Mouse (Mus musculus): Measurements from ENCODE around the gene Kank4. TPM values are rescaled to one million over a fixed set of nuclear protein-coding genes. Genes with fewer than 3 reads are reported as not detected.
"Not testable (repeated sequence)": the region's sequence is repeated elsewhere in the genome, so short reads cannot be mapped to it uniquely, and the experiment has no call there.

The Kank4 gene
- total RNA-seq, 2 experiments from 2014 or later: 1.9 to 4.8 TPM

DNA sequence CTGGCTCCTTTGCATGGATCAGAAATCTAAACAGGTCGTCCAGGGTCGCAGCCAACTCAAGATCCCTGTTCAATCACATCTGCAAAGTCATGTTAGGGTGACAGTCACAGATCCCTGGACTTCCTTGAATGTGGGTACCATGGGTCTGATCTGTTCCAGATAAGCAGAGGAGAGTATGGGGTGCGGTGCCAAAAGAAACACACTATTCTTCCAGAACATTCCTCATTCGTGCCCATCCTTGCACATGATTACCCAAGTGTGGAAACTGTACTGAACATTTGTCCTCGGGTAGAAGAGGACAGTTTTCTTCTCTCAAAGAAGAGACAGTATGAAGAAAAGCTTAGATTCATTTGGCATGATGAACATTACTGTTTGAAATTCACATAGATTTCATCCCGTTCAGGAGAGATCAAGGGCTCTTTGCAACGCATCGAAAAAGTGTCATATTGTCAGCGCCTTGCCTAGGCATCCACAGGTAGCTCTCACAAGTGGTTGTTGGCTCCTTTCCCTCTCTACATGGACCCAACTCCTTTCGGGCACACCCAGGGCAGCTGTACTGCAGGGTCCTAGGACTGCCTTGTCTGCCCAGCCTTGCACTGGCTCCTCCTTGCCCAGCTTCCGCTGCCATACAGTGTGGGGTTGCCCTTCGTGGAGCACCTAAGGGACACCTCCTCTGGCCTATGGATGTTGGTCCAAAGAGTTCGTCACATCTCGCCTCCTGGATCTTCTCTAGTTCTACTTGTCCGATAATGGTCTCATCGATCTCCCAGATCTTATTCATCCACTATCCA lies 20.6 kb upstream of the Kank4 start:
- intact Hi-C loops (cut with DNase I; ENCODE audit: low total_unique reads): no loop called here
- no peak for DNase-seq

DNA sequence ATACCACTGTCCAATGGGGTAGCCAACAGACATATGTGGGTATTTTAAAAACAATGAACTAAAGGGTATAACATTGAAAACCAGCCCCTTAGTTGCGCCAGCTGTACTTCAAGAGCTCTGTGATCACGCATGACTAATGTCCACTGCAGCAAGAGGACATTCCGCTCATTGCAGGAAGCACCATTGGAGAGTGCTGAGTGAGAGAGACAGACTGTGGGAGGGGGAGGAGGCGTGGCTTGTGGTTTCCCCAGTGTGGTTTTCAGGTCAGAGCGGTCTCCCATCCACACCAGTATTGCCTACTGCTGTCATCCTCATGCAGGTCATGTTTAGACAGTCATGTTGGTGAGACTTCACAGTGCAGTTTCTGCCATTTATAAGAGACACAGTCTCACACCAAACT lies 19.2 kb upstream of the Kank4 start:
- intact Hi-C loops (cut with DNase I; ENCODE audit: low total_unique reads): no loop called here
- no peak for DNase-seq

DNA sequence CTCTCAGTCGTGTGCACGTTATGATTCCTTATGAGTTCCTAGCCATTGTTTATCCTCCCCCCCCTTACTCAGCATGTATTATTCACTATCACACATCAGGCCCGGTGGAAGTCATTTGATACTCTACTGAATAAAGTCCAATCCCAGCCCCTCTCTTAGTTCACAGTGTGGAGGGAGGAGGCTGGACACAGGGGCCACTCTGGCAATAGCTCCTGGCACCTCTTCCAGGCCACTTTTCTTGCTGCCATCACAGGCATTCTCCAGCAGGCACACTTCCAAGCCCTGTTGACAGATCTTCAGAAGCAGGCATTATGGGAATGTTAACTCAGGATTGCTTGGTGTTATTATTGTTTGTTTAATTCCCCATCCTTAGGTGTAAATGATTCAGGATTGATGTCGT lies 17.4 kb upstream of the Kank4 start:
- no peak for DNase-seq
- intact Hi-C loops (cut with DNase I; ENCODE audit: low total_unique reads): no loop called here

GRCm38 (mm10) chr4:98831726-98832125 lies 14.4 kb upstream of the Kank4 start:
- no peak for DNase-seq
- intact Hi-C loops (cut with DNase I; ENCODE audit: low total_unique reads): no loop called here

DNA sequence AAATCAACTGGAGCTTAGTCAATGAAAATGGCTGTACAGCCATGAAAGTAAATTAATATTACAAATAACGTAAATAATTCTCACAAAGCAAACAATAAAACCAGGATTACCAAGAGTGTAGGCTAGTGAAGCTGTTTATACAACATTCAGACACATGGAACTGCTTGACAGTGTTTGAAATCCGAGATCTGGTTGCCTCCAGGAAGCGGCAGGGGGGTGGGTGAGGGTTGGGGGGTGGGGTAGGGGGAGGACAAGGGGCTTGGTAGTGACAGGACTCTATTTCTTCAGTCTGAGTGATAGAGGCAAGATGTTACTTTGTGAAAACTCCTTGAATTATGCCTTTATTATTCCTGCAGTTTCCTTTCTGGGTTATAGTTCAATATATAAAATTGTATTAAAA lies 9.4 kb upstream of the Kank4 start:
- intact Hi-C loops (cut with DNase I; ENCODE audit: low total_unique reads): no loop called here
- DNase-seq: no peak

DNA sequence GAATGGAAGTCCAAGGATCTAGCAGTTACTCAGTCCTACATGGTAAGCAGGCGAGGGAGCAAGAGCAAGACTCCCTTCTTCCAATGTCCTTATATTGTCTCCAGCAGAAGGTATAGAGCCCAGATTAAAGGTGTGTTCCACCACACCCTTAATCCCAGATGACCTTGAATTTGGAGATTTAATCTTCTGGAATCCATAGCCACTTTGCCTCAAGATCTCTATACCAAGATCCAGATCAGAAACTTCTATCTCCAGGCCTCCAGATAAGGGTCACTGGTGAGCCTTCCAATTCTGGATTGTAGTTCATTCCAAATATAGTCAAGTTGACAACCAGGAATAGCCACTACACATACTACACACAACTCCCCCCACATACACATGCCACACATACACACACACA lies 6.4 kb upstream of the Kank4 start, which contains the start of gene I0C0044D17Rik:
Gene I0C0044D17Rik (minus strand): TSS at position 101 of the 400 bp plus-strand sequence.
- DNase-seq; intact Hi-C loops (cut with DNase I; ENCODE audit: low total_unique reads): not testable (repeated sequence)

DNA sequence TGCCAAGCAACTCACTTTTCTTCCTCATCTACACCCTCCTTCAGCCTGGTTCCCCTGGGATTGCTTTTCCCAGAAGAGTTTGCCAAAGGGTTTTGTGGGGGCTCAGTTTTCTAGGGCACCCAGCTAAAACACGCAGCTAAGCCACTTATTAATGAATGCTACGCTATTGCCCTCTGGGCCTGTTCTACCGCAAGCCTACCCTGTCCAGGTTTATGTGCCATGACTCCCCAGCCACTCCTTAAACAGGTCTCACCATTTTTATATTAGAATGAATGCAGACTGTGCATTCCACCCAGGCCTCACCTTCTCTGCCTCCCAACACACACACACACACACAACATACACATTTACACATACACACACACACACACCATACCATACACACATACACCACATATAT lies 5.7 kb upstream of the Kank4 start:
- intact Hi-C loops (cut with DNase I; ENCODE audit: low total_unique reads): no loop called here

GRCm38 (mm10) chr4:98822478-98822877 lies 5.1 kb upstream of the Kank4 start:
- intact Hi-C loops (cut with DNase I; ENCODE audit: low total_unique reads): no loop called here
- DNase-seq: no peak

More for the DNA sequence above, 5.7 kb upstream of the Kank4 start:
- no peak for DNase-seq

- no peak for DNase-seq
Measured at GRCm38 (mm10) chr4:98819216-98819755, 1.9 kb upstream of the Kank4 start.

DNA sequence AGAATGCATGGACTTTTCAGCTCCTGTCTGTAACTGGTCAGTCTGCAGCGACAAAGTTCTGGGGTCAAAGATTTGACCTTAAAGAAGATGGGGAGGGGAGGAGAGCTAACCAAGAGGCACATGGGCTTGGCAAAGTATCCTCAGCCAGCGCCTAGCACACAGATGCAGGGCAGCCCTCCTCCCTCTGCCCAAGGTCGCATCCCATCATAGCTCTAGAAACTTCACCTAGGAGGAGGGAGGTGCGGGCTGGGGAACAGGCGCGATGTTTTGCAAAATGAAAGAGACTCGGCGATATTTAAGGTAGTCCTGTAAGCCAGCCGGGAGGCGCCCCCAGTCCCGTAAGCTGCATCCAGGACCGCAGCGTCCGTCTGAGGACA lies 542 bp downstream of the Kank4 start:
- no peak for DNase-seq
- intact Hi-C loops (cut with DNase I; ENCODE audit: low total_unique reads): no loop called here

More at GRCm38 (mm10) chr4:98819216-98819755, 1.9 kb upstream of the Kank4 start:
- intact Hi-C loops (cut with DNase I; ENCODE audit: low total_unique reads): no loop called here

- no peak for DNase-seq
Measured at GRCm38 (mm10) chr4:98806306-98806705, 11.0 kb downstream of the Kank4 start.

DNA sequence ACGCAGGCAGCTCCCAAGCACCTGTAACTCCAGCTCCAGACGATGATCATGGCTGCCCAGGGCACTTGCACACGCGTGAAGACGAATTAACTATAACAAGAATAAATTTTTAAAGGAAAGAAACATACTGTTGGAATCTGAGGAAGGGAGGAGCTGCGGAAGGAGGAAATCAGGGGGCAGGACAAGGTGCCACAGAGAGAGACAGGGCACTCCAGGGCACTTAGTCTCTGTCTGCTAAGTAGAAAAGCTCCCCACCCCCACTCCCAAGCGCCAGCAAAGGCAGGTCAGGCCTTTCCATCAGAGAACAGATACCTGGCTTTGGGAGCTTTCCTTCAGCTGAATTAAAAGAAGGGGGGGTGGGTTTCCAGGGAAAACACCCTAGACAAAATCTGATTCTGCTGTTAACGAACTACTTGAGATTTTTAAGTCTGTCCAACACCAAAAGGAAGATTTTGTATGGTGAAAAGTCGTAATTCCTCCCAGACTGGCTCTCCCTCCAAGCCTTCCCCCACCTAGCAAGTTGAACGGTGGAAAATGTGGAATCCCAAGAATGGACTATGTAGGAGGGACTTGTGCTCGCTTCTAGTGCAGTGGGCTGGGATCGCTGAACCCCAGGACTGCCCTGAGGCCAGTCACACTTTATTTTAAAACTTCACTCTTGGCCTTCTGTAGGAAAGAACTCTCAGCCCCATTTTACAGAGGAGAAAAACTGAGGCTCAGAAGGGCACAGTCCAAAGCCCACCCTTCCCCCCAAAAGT lies 11.9 kb downstream of the Kank4 start:
- no peak for DNase-seq
- intact Hi-C loops (cut with DNase I; ENCODE audit: low total_unique reads): no loop called here

More at GRCm38 (mm10) chr4:98806306-98806705, 11.0 kb downstream of the Kank4 start:
- intact Hi-C loops (cut with DNase I; ENCODE audit: low total_unique reads): no loop called here

GRCm38 (mm10) chr4:98804476-98805134 lies 12.7 kb downstream of the Kank4 start:
- DNase-seq: no peak
- intact Hi-C loops (cut with DNase I; ENCODE audit: low total_unique reads): no loop called here

GRCm38 (mm10) chr4:98801775-98802174 lies 15.6 kb downstream of the Kank4 start:
- no peak for DNase-seq
- intact Hi-C loops (cut with DNase I; ENCODE audit: low total_unique reads): no loop called here

- no peak for DNase-seq
- intact Hi-C loops (cut with DNase I; ENCODE audit: low total_unique reads): no loop called here
Measured at GRCm38 (mm10) chr4:98800824-98801223, 16.5 kb downstream of the Kank4 start.

- intact Hi-C loops (cut with DNase I; ENCODE audit: low total_unique reads): no loop called here
- peak; percentile 39 for DNase-seq
Measured at GRCm38 (mm10) chr4:98796591-98797341, 20.6 kb downstream of the Kank4 start.

GRCm38 (mm10) chr4:98795241-98795640 lies 22.1 kb downstream of the Kank4 start:
- no peak for DNase-seq

GRCm38 (mm10) chr4:98793486-98793885 lies 23.9 kb downstream of the Kank4 start:
- intact Hi-C loops (cut with DNase I; ENCODE audit: low total_unique reads): no loop called here
- DNase-seq: no peak

More at GRCm38 (mm10) chr4:98795241-98795640, 22.1 kb downstream of the Kank4 start:
- intact Hi-C loops (cut with DNase I; ENCODE audit: low total_unique reads): no loop called here

DNA sequence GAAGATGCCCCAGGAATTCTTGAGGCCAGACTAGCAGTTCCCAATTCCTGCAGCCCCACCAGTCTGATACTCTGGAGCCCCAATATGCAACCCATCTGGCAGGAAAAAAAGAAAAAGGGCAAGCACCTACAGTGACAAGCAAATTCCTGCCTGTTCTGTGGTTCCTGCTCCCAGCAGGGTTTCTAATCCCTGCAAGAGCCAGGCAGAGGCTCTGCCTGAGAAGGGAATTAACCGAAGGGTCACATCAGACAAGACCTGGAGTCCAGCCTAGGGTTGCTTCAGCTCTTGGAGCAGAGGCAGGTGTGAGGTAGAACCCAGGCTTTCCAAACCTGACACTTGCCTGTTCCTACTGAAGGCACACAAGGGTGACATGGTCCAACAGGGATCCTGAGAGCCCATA lies 26.6 kb downstream of the Kank4 start:
- intact Hi-C loops (cut with DNase I; ENCODE audit: low total_unique reads): no loop called here
- DNase-seq: no peak
